Mouse (Mus musculus): ENCODE data around the gene Ap1s3. TPM values are rescaled to one million over a fixed set of nuclear protein-coding genes. Genes with fewer than 3 reads are reported as not detected.

Ap1s3 gene
- 0.88 TPM in 1 of 2 replicates, not detected in the other for polyA plus RNA-seq (2012; ENCODE audit: insufficient read depth, insufficient read length, missing spikeins)

- Histone ChIP-seq H3K4me1 (ENCODE audit: control insufficient read depth, insufficient read depth, insufficient read length, low read length) (peaks cover 3% of the 10 kb centered on the region; the same call in 1 of the 2 replicates), H3K4me3 (ENCODE audit: insufficient read depth, low read depth, low read length) (peak within 1 kb of the TSS; percentile 60), H3K27ac (replicated peaks; ENCODE audit: low read depth, low read length) (no peak within 1 kb of the TSS)
Measured at GRCm38 (mm10) chr1:79671543-79672337, at the start of gene Ap1s3. Ap1s3 (minus strand) TSS chr1:79671972.

DNA sequence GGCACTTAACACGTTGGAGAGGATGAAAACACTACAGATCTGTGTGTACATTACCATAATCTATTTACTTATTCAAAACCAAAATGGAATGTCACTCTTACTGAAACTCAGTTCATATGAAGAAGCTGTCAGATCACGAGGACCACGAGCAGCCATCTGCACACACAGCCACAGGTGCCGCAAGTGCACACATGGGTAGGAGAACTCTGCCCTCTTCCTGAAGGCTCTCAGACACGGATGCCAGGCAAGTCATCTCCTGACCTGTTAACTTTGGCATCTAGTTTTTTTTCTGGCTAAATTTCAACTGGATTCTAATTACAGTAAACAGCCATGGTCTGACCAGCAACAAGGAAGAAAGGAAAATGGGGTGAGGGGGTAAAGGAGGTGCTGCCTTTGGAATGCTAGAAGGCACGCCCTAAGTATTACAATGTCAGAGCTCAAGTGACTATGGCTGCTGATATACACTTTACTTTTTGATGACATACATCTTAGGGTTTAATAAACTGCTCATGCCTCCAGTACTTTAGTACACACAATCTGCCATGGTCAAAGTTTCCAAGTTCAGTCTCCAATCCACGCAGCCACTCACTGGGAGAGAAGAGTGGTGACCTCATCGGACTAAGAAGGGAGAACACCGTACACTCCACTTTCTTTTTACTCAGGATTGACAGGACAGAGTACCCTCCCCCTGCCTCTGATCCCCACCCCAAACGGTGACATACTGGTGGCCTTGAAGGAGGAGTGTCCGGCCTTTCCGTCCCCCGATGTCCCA lies 42.6 kb upstream of the Ap1s3 start:
- no peak overlapping the region for H3K27ac ChIP-seq (replicated peaks; ENCODE audit: low read depth, low read length)
- peaks cover 3% of the 10 kb centered on the region; the same call in 1 of the 2 replicates for H3K4me1 ChIP-seq (ENCODE audit: control insufficient read depth, insufficient read depth, insufficient read length, low read length)
- H3K4me3 ChIP-seq (ENCODE audit: insufficient read depth, low read depth, low read length) = no peak overlapping the region

GRCm38 (mm10) chr1:79713081-79713480 lies 41.3 kb upstream of the Ap1s3 start:
- Histone ChIP-seq H3K4me3 (ENCODE audit: insufficient read depth, low read depth, low read length) (no peak overlapping the region), H3K27ac (replicated peaks; ENCODE audit: low read depth, low read length) (no peak overlapping the region), H3K4me1 (ENCODE audit: control insufficient read depth, insufficient read depth, insufficient read length, low read length) (peaks cover 3% of the 10 kb centered on the region; the same call in 1 of the 2 replicates)

DNA sequence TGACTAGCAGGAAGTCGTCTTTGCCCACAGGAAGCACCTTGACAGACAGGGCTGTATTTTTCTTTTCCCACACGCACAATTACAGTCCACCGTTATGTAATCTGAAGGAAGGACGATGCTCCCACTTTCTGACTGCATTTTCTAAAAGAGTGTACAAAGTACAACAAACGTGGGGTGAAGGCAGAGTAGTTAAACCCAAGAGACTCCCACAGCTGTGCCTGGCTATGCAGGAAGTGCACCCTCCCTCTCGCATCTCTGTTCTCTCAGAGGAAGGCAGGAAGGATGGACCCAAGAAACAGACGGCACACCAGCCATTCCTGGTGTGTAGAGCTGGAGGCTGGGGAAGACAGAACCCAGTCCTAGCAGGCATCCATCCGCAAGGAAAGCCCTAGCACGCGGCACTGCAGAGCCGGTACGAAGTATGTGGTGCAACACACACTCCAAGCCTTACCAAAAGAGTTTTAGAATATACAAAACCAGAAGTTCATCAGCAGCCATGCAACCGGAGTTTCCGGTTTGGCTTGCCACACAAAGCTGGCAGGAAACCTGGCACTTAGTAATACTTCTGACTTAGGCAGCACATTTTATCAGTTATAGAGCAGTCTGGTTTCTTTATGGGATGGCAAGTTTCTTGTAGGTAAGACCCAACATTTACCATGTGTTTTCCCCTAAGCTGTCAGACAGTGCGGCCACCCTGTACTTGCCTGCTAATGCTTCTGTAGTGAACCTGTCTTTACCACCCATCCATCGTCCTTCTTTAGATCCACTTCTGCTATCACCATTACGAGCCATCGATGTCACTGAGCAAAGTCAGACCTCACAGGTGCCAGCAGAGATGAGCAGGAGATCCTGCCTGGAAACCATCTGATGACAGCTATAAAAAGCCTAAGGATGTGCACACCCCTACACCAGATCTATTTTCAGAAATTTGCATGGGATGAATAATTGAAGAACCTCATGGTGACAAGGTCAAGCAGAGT lies 39.7 kb upstream of the Ap1s3 start:
- Histone ChIP-seq H3K4me3 (ENCODE audit: insufficient read depth, low read depth, low read length) (no peak overlapping the region), H3K27ac (replicated peaks; ENCODE audit: low read depth, low read length) (0 out of 2 replicates have a peak overlapping the region, but pooled peaks have one; percentile 8), H3K4me1 (ENCODE audit: control insufficient read depth, insufficient read depth, insufficient read length, low read length) (peaks cover 3% of the 10 kb centered on the region; the same call in 1 of the 2 replicates)

GRCm38 (mm10) chr1:79710678-79711077 lies 38.9 kb upstream of the Ap1s3 start:
- H3K4me1 ChIP-seq (ENCODE audit: control insufficient read depth, insufficient read depth, insufficient read length, low read length) = peaks cover 3% of the 10 kb centered on the region; the same call in 1 of the 2 replicates
- no peak overlapping the region for H3K4me3 ChIP-seq (ENCODE audit: insufficient read depth, low read depth, low read length)
- H3K27ac ChIP-seq (replicated peaks; ENCODE audit: low read depth, low read length) = no peak overlapping the region

DNA sequence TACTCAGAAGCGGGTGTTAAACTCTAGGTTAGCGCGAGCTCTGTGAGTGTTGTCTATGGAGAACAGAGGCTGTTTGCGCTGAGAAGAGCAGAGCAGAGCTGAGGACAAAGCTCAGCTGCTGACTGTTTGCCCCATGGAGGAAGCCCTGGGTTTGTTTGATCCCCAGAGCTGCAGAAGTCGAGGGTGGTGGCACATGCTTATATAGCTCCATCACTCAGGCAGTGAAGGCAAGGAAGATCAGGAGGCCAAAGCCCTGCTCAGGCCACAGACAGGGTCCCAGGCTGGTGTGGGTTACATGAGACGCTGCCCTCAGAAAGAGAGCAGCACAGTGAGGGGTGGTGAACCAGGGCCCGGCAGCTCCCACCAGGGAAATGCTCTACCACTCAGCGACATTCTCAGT lies 38.4 kb upstream of the Ap1s3 start:
- Histone ChIP-seq H3K4me3 (ENCODE audit: insufficient read depth, low read depth, low read length) (no peak overlapping the region), H3K27ac (replicated peaks; ENCODE audit: low read depth, low read length) (no peak overlapping the region), H3K4me1 (ENCODE audit: control insufficient read depth, insufficient read depth, insufficient read length, low read length) (peaks cover 3% of the 10 kb centered on the region; the same call in 1 of the 2 replicates)

DNA sequence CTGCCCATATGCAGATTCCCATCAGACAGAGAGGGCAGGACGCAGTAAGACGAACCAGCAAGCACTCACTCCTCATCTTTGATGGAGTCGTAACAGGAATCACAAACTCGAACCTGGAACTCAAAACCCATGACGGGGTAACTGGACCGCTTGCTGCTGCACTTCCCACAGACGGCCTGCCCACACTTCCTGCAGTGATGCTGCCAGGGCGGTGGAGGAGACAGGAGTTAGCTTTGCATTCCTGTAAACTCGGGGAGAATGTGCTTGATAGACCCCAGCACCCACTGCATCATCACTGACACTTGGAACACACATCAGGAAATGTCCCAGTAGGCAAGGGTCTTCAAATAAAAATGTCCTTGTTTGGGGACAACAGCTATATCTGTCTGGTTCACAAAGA lies 35.6 kb upstream of the Ap1s3 start:
- H3K4me1 ChIP-seq (ENCODE audit: control insufficient read depth, insufficient read depth, insufficient read length, low read length) = peaks cover 3% of the 10 kb centered on the region; the same call in 1 of the 2 replicates
- H3K27ac ChIP-seq (replicated peaks; ENCODE audit: low read depth, low read length) = no peak overlapping the region
- no peak overlapping the region for H3K4me3 ChIP-seq (ENCODE audit: insufficient read depth, low read depth, low read length)

DNA sequence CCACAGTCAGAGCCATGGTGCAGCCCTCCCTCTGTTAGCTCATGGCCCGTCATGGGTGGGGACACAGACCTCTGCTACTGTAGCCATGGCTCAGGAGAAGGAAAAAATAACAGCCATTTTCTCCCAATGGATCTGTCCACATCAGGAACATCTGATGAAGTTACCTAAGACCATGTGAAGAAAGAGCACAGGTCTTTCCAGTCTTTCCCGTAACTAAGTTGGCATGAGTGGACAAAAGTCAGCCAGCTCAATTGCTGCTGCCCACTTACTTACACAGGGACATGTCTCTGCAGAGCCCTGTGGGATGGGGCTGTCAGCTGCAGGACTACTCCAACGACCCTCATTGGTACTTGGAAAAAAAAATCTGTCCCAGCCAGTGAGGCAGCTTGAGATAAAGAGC lies 34.9 kb upstream of the Ap1s3 start:
- Histone ChIP-seq H3K4me3 (ENCODE audit: insufficient read depth, low read depth, low read length) (no peak overlapping the region), H3K27ac (replicated peaks; ENCODE audit: low read depth, low read length) (no peak overlapping the region)

DNA sequence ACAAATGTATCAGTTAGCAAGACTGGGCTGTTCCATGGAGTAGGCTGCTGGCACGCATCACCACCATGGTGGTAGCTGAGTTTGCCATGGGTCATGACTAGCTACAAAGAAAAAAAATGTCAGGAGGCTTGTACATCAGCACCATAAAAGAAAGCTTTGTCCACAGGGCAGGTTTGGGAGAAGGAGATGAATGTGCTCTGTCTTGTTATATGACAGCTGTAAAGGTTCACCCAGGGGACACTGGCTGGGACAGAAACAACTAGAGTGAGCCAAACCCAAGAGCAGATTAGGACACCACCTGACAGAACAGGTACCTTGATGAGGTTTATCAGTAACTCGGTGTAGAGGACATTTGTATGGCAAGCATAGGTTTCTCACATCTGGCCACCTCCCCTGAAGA lies 32.9 kb upstream of the Ap1s3 start:
- Histone ChIP-seq H3K4me1 (ENCODE audit: control insufficient read depth, insufficient read depth, insufficient read length, low read length) (no peaks in the 10 kb centered on the region), H3K27ac (replicated peaks; ENCODE audit: low read depth, low read length) (no peak overlapping the region), H3K4me3 (ENCODE audit: insufficient read depth, low read depth, low read length) (no peak overlapping the region)

More for the DNA sequence above, 34.9 kb upstream of the Ap1s3 start:
- peaks cover 3% of the 10 kb centered on the region; the same call in 1 of the 2 replicates for H3K4me1 ChIP-seq (ENCODE audit: control insufficient read depth, insufficient read depth, insufficient read length, low read length)

- Histone ChIP-seq H3K27ac (replicated peaks; ENCODE audit: low read depth, low read length) (no peak overlapping the region), H3K4me3 (ENCODE audit: insufficient read depth, low read depth, low read length) (no peak overlapping the region), H3K4me1 (ENCODE audit: control insufficient read depth, insufficient read depth, insufficient read length, low read length) (no peaks in the 10 kb centered on the region)
Measured at GRCm38 (mm10) chr1:79703520-79703919, 31.7 kb upstream of the Ap1s3 start.

DNA sequence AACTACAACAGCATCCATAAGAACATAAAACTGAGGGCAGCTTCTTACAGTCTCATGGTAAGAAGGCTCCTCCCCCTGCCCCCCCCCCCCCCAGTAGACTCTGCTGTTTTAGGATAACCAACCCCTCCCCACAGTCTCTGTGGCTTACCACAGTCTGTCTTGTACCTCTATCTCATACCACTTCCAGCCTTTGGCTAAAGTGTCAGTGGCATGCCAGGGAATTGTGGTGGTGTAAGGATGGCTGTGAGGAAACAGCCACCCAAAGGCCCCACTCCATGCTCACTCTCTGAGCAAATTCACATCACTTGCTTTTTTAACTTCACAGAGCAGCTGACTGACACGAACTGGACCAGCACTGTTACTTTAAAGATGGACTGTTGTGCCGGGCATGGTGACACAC lies 26.7 kb upstream of the Ap1s3 start:
- no peak overlapping the region for H3K27ac ChIP-seq (replicated peaks; ENCODE audit: low read depth, low read length)

DNA sequence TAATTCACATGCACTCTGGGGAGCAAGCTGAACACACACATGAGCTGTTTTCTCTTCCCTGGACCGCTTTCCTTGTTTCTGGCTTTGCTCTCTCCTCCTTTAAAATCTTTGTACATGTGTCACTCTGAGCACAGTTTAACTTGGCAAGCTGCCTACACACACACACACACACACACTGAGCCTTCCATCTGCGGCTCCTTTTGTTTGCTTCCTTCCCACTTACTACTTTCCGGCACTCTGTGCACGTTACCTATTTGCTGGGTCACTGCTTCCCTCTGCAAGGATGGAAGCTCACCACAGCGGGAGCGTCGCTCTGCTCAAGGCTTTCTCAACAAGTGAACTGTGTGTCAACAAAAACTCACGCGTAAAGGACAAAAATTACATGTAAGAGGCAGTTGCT lies 25.6 kb upstream of the Ap1s3 start:
- Histone ChIP-seq H3K27ac (replicated peaks; ENCODE audit: low read depth, low read length) (no peak overlapping the region), H3K4me1 (ENCODE audit: control insufficient read depth, insufficient read depth, insufficient read length, low read length) (no peaks in the 10 kb centered on the region), H3K4me3 (ENCODE audit: insufficient read depth, low read depth, low read length) (no peak overlapping the region)

More for the DNA sequence above, 26.7 kb upstream of the Ap1s3 start:
- Histone ChIP-seq H3K4me1 (ENCODE audit: control insufficient read depth, insufficient read depth, insufficient read length, low read length) (no peaks in the 10 kb centered on the region), H3K4me3 (ENCODE audit: insufficient read depth, low read depth, low read length) (no peak overlapping the region)

DNA sequence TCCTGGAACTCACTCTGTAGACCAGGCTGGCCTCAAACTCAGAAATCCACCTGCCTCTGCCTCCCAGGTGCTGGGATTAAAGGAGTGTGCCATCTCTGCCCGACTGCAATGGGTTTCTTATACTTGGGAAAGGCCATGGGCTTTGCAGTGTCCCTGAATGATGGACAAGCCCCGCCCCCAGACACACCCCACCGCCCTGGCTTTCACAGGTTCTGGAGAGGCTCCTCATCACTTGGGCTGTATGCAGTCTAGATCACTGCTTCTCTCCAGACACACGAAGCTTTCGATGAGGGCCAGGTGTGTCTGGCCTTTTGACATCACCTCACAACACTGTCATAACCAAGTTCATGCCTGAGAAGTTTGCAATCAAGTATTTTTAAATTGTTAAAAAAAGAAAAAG lies 25.2 kb upstream of the Ap1s3 start:
- no peak overlapping the region for H3K4me3 ChIP-seq (ENCODE audit: insufficient read depth, low read depth, low read length)
- no peak overlapping the region for H3K27ac ChIP-seq (replicated peaks; ENCODE audit: low read depth, low read length)

GRCm38 (mm10) chr1:79692482-79692881 lies 20.7 kb upstream of the Ap1s3 start:
- H3K4me1 ChIP-seq (ENCODE audit: control insufficient read depth, insufficient read depth, insufficient read length, low read length) = no peaks in the 10 kb centered on the region
- H3K4me3 ChIP-seq (ENCODE audit: insufficient read depth, low read depth, low read length) = no peak overlapping the region
- H3K27ac ChIP-seq (replicated peaks; ENCODE audit: low read depth, low read length) = no peak overlapping the region

More for the DNA sequence above, 25.2 kb upstream of the Ap1s3 start:
- H3K4me1 ChIP-seq (ENCODE audit: control insufficient read depth, insufficient read depth, insufficient read length, low read length) = no peaks in the 10 kb centered on the region
